Mouse (Mus musculus): ENCODE results near the gene Steap1.

GRCm38 (mm10) chr5:5693956-5694653 lies 55.0 kb downstream of the Steap1 start, which contains the start of gene Steap2:
- TF ChIP-seq CTCF (IDR thresholded peaks at IDR 0.05; ENCODE audit: insufficient read depth, low read depth, low read length) (no peak), POLR2A (IDR thresholded peaks at IDR 0.05; ENCODE audit: insufficient read depth, low read depth, low read length) (peak; percentile 70; the same call in 1 of the 2 replicates)

Data from olfactory bulb, adult 2 months (tissue).